10 mouse cellular contexts compared by ENCODE assay signal in genomic region chr5:37247456-37247855, GRCm38 (mm10). TPM values are rescaled to one million over a fixed set of nuclear protein-coding genes. Genes with fewer than 3 reads are reported as not detected.
A peak's percentile ranks its signal among the peaks of the same experiment; 100 is the strongest.
DNase-seq lines count a peak whose midpoint lies in the region; ATAC-seq lines count a peak whose summit lies in the region.
"Had no signal": no experiment of that assay in that cellular context is flagged by ENCODE, and none has a peak within 500 bp of the region (broad histone marks: within the 10 kb centered on the region; RNA-seq: fewer than 3 reads in every experiment).

No protein-coding gene starts in this region.

- peak overlapping the region; percentile 93; the same call in 1 of the 2 replicates for H3K27ac ChIP-seq in forebrain, embryonic 10.5 days
- H3K27ac ChIP-seq in heart, embryonic 12.5 days (ENCODE audit: poor library complexity, severe bottlenecking): no peak overlapping the region

- peaks cover 4% of the 10 kb centered on the region; the same call in 1 of the 2 replicates for H3K36me3 ChIP-seq in forebrain, embryonic 10.5 days (replicated peaks)
- no peaks in the 10 kb centered on the region for H3K36me3 ChIP-seq in heart, embryonic 12.5 days

- peak overlapping the region; percentile 83 for H3K4me3 ChIP-seq in forebrain, embryonic 10.5 days
- no peak overlapping the region for H3K4me3 ChIP-seq in heart, embryonic 12.5 days

- peak; percentile 35 for DNase-seq in left cerebral cortex, postnatal 4 days
- no peak for DNase-seq in left cerebral cortex, postnatal 14 days (ENCODE audit: low spot score in 2 of 2)
- peak; percentile 14 for DNase-seq in forebrain, embryonic 10.5 days (ENCODE audit: extremely low spot score, low spot score)
- DNase-seq in induced T-regulatory cell, adult 2 months (ENCODE audit: low read depth): peak; percentile 2
- DNase-seq in adrenal gland, adult 8-10 months: no peak
- DNase-seq in adrenal gland, adult 2 months: no peak
- no peak for DNase-seq in urinary bladder, postnatal 4 days (ENCODE audit: low spot score in 2 of 2)
- DNase-seq: right cerebral cortex, adult 18-20 months had no signal

- H3K9ac ChIP-seq in heart, embryonic 12.5 days: no peak overlapping the region

- WGBS in forebrain, embryonic 10.5 days: 64% methylated on average over 4 of the region's 4 CpGs
- 38% methylated on average over 4 of the region's 4 CpGs for WGBS in heart, embryonic 12.5 days

- no peaks in the 10 kb centered on the region for H3K9me3 ChIP-seq in forebrain, embryonic 10.5 days
- H3K9me3 ChIP-seq in heart, embryonic 12.5 days (replicated peaks): no peaks in the 10 kb centered on the region

- H3K4me1 ChIP-seq in forebrain, embryonic 10.5 days: peaks cover 64% of the 10 kb centered on the region
- peaks cover 10% of the 10 kb centered on the region for H3K4me1 ChIP-seq in heart, embryonic 12.5 days (replicated peaks)

- peaks cover 47% of the 10 kb centered on the region for H3K27me3 ChIP-seq in forebrain, embryonic 10.5 days (ENCODE audit: poor library complexity, severe bottlenecking)
- H3K27me3 ChIP-seq in heart, embryonic 12.5 days (replicated peaks): peaks cover 59% of the 10 kb centered on the region

- ATAC-seq in heart, embryonic 12.5 days (ENCODE audit: insufficient number of reproducible peaks, low FRiP score): no peak
- ATAC-seq: intestine, embryonic 16.5 days had no signal

- intact Hi-C loops in left cerebral cortex, postnatal 4 days (cut with DNase I): no loop called here
- intact Hi-C loops in left cerebral cortex, postnatal 14 days (cut with DNase I): no loop called here

- no peak overlapping the region; the same call in 1 of the 2 replicates for H3K4me2 ChIP-seq in heart, embryonic 12.5 days

RNA-seq across cellular contexts. Expression of gene Crmp1, which starts 5.7 kb away (rescaled TPM):
- total RNA-seq in left cerebral cortex, postnatal 4 days (2021): 1,000 to 10,000 TPM; 1,527 to 1,566 TPM
- 100 to 1,000 TPM; 376 to 387 TPM for total RNA-seq in left cerebral cortex, postnatal 14 days (2021)
- 96.5 and 106 TPM in 2 replicates for polyA plus RNA-seq in forebrain, embryonic 10.5 days (2016; fragmentation: Nextera tagmentation; extraction: Ambion mirVana)
- polyA plus RNA-seq in heart, embryonic 12.5 days (2016; fragmentation: Nextera tagmentation; extraction: Ambion mirVana): 9.7 and 11.8 TPM in 2 replicates
- total RNA-seq in adrenal gland, adult 8-10 months (2022): 10 to 100 TPM; 10.4 to 17.7 (median 13.3) TPM
- total RNA-seq in adrenal gland, adult 2 months (2021): 1 to 10 TPM; 7.2 to 9.7 TPM
- 8.7 and 9.9 TPM in 2 replicates for polyA plus RNA-seq in adrenal gland, adult 2 months (2012; rRNA removed)

Comparison
In these comparisons a context has a peak if more than half of its experiments do, and no peak if none do; other contexts are left out.
1. DNase-seq: peak in left cerebral cortex, postnatal 4 days (single experiment), forebrain, embryonic 10.5 days (single experiment) and induced T-regulatory cell, adult 2 months (single experiment); none in left cerebral cortex, postnatal 14 days (0 of 2), adrenal gland, adult 8-10 months (single experiment), adrenal gland, adult 2 months (single experiment) and urinary bladder, postnatal 4 days (0 of 2).
2. RNA of gene Crmp1, which starts 5.7 kb away (total RNA-seq): 1,527 to 1,566 TPM in left cerebral cortex, postnatal 4 days and 376 to 387 TPM in left cerebral cortex, postnatal 14 days; 10.4 to 17.7 TPM in adrenal gland, adult 8-10 months and 7.2 to 9.7 TPM in adrenal gland, adult 2 months; every median in the first group is over 10 times any median in the second.